Mouse (Mus musculus): ENCODE results near the gene Arhgef25. TPM values are rescaled to one million over a fixed set of nuclear protein-coding genes. Genes with fewer than 3 reads are reported as not detected.

Gene Arhgef25
- 23.5 and 25.5 TPM in 2 replicates for polyA plus RNA-seq (2014; fragmentation: Nextera tagmentation; extraction: Ambion mirVana)

GRCm38 (mm10) chr10:127189651-127190381 is at the start of gene Arhgef25:
Arhgef25 (minus strand) TSS chr10:127190083.
- H3K9ac ChIP-seq: peak within 1 kb of the TSS; percentile 82
- H3K4me2 ChIP-seq (replicated peaks): peak within 1 kb of the TSS; percentile 99
- H3K4me3 ChIP-seq (replicated peaks; ENCODE audit: low read length): peak within 1 kb of the TSS; percentile 65
- peaks cover 24% of the 10 kb centered on the region for H3K4me1 ChIP-seq (replicated peaks; ENCODE audit: control insufficient read depth, insufficient read depth, low read length)
- no peaks in the 10 kb centered on the region for H3K9me3 ChIP-seq (ENCODE audit: control insufficient read depth, low read length)
- no peaks in the 10 kb centered on the region for H3K27me3 ChIP-seq (ENCODE audit: control insufficient read depth, insufficient read depth, low read length)
- WGBS: 2% methylated on average over 35 of the region's 35 CpGs
- DNase-seq (ENCODE audit: low spot score) (no peak), ATAC-seq (ENCODE audit: low FRiP score) (no peak)
- H3K36me3 ChIP-seq (replicated peaks; ENCODE audit: control insufficient read depth, insufficient read depth): peaks cover 32% of the 10 kb centered on the region
- peak within 1 kb of the TSS; percentile 69 for H3K27ac ChIP-seq

GRCm38 (mm10) chr10:127238241-127238824 is 48.5 kb upstream of the Arhgef25 start:
- 68% methylated on average over 18 of the region's 18 CpGs for WGBS
- no peaks in the 10 kb centered on the region for H3K4me1 ChIP-seq (replicated peaks; ENCODE audit: control insufficient read depth, insufficient read depth, low read length)
- H3K9me3 ChIP-seq (ENCODE audit: control insufficient read depth, low read length): no peaks in the 10 kb centered on the region
- peaks cover 92% of the 10 kb centered on the region for H3K36me3 ChIP-seq (replicated peaks; ENCODE audit: control insufficient read depth, insufficient read depth)
- H3K27me3 ChIP-seq (ENCODE audit: control insufficient read depth, insufficient read depth, low read length): no peaks in the 10 kb centered on the region
- no peak overlapping the region for H3K4me3 ChIP-seq (replicated peaks; ENCODE audit: low read length)
- no peak for ATAC-seq (ENCODE audit: low FRiP score)
- no peak overlapping the region for H3K9ac ChIP-seq
- no peak for DNase-seq (ENCODE audit: low spot score)
- H3K4me2 ChIP-seq (replicated peaks): no peak overlapping the region
- H3K27ac ChIP-seq: no peak overlapping the region

DNA sequence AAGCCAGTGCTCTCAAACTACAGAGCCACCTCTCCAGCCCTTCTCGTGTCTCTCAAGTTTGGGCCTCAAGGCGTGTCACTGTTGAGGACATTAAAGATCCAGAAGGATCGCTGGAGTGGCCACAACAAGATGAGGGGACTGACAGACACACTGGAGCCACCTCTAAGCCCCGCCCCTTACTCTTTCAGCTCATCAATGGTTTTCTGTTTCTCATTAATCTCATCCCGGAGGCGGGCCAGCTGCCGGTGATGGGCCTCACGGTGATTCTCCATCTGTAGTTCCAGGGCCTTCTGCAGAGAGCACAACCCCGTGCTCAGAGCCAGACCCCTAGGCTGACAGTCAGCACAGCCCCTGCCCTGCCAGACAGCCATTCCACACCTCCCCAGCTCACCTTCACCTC is 46.7 kb upstream of the Arhgef25 start:
- ATAC-seq (ENCODE audit: low FRiP score) (no peak), DNase-seq (ENCODE audit: low spot score) (no peak)
- no peak overlapping the region for H3K27ac ChIP-seq
- H3K27me3 ChIP-seq (ENCODE audit: control insufficient read depth, insufficient read depth, low read length): no peaks in the 10 kb centered on the region
- H3K9me3 ChIP-seq (ENCODE audit: control insufficient read depth, low read length): no peaks in the 10 kb centered on the region
- no peaks in the 10 kb centered on the region for H3K4me1 ChIP-seq (replicated peaks; ENCODE audit: control insufficient read depth, insufficient read depth, low read length)
- 37% methylated on average over 9 of the region's 9 CpGs for WGBS
- H3K36me3 ChIP-seq (replicated peaks; ENCODE audit: control insufficient read depth, insufficient read depth): peaks cover 92% of the 10 kb centered on the region
- no peak overlapping the region for H3K4me2 ChIP-seq (replicated peaks)
- H3K9ac ChIP-seq: no peak overlapping the region
- no peak overlapping the region for H3K4me3 ChIP-seq (replicated peaks; ENCODE audit: low read length)

GRCm38 (mm10) chr10:127233141-127233540 is 43.3 kb upstream of the Arhgef25 start:
- 87% methylated on average over 9 of the region's 9 CpGs for WGBS
- no peak overlapping the region for H3K9ac ChIP-seq
- H3K27me3 ChIP-seq (ENCODE audit: control insufficient read depth, insufficient read depth, low read length): no peaks in the 10 kb centered on the region
- no peak overlapping the region for H3K27ac ChIP-seq
- DNase-seq (ENCODE audit: low spot score) (no peak), ATAC-seq (ENCODE audit: low FRiP score) (no peak)
- H3K4me2 ChIP-seq (replicated peaks): no peak overlapping the region
- H3K9me3 ChIP-seq (ENCODE audit: control insufficient read depth, low read length): no peaks in the 10 kb centered on the region
- H3K4me1 ChIP-seq (replicated peaks; ENCODE audit: control insufficient read depth, insufficient read depth, low read length): no peaks in the 10 kb centered on the region
- H3K36me3 ChIP-seq (replicated peaks; ENCODE audit: control insufficient read depth, insufficient read depth): peaks cover 92% of the 10 kb centered on the region
- H3K4me3 ChIP-seq (replicated peaks; ENCODE audit: low read length): no peak overlapping the region

GRCm38 (mm10) chr10:127231741-127232140 is 41.9 kb upstream of the Arhgef25 start:
- H3K4me1 ChIP-seq (replicated peaks; ENCODE audit: control insufficient read depth, insufficient read depth, low read length): no peaks in the 10 kb centered on the region
- no peak for DNase-seq (ENCODE audit: low spot score)
- WGBS: 84% methylated on average over 14 of the region's 14 CpGs
- H3K4me2 ChIP-seq (replicated peaks): no peak overlapping the region
- no peak for ATAC-seq (ENCODE audit: low FRiP score)
- no peak overlapping the region for H3K4me3 ChIP-seq (replicated peaks; ENCODE audit: low read length)
- no peaks in the 10 kb centered on the region for H3K27me3 ChIP-seq (ENCODE audit: control insufficient read depth, insufficient read depth, low read length)
- no peaks in the 10 kb centered on the region for H3K9me3 ChIP-seq (ENCODE audit: control insufficient read depth, low read length)
- peaks cover 90% of the 10 kb centered on the region for H3K36me3 ChIP-seq (replicated peaks; ENCODE audit: control insufficient read depth, insufficient read depth)
- H3K9ac ChIP-seq: no peak overlapping the region
- no peak overlapping the region for H3K27ac ChIP-seq

DNA sequence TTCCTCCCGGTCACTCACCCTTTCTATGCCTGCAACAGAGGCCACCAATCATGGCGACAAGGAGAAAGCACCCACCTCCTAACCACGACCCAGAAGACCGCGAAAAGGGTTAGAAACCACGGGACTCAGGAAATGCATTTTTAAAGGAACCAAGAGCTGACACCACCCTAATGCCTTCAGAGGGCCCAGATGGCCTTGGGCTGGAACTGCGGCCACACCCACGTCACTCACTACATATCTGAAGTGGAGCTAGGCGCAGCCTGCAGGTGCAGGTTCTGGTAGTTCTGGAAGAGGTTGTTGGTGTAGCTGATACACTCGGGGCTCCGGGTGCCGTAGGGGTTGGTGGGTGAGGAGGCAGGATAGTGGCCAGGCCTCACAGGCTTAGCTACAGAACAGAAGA is 40.8 kb upstream of the Arhgef25 start:
- ATAC-seq (ENCODE audit: low FRiP score) (no peak), DNase-seq (ENCODE audit: low spot score) (no peak)
- 90% methylated on average over 12 of the region's 12 CpGs for WGBS
- H3K27ac ChIP-seq: no peak overlapping the region
- no peaks in the 10 kb centered on the region for H3K9me3 ChIP-seq (ENCODE audit: control insufficient read depth, low read length)
- H3K4me2 ChIP-seq (replicated peaks): no peak overlapping the region
- H3K9ac ChIP-seq: no peak overlapping the region
- H3K36me3 ChIP-seq (replicated peaks; ENCODE audit: control insufficient read depth, insufficient read depth): peaks cover 79% of the 10 kb centered on the region
- no peaks in the 10 kb centered on the region for H3K4me1 ChIP-seq (replicated peaks; ENCODE audit: control insufficient read depth, insufficient read depth, low read length)
- H3K27me3 ChIP-seq (ENCODE audit: control insufficient read depth, insufficient read depth, low read length): no peaks in the 10 kb centered on the region
- H3K4me3 ChIP-seq (replicated peaks; ENCODE audit: low read length): no peak overlapping the region

DNA sequence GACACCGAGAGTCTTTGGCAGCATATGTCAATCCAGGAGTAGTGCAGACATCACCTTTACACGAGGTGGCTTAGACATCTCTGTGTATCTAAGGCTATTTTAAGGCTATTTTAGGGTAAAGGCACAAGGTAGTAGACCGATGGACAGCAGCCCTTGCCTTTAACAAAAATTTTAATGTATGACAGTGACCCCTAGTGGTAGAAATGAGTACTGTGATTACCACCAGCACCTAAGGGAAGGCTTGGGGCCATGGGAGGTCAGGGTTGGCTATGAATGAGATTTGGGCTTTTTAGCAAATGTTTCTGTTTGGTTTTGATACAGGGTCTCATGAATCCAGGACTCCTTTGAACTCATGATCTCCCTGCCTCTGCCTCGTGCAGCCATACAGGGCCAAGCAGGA is 39.0 kb upstream of the Arhgef25 start:
- ATAC-seq (ENCODE audit: low FRiP score): 0 out of 2 replicates have a peak, but pooled peaks have one; percentile 51
- H3K36me3 ChIP-seq (replicated peaks; ENCODE audit: control insufficient read depth, insufficient read depth): peaks cover 69% of the 10 kb centered on the region
- no peak overlapping the region for H3K9ac ChIP-seq
- H3K27me3 ChIP-seq (ENCODE audit: control insufficient read depth, insufficient read depth, low read length): no peaks in the 10 kb centered on the region
- no peak overlapping the region for H3K4me2 ChIP-seq (replicated peaks)
- DNase-seq (ENCODE audit: low spot score): peak; percentile 76
- H3K4me3 ChIP-seq (replicated peaks; ENCODE audit: low read length): no peak overlapping the region
- H3K4me1 ChIP-seq (replicated peaks; ENCODE audit: control insufficient read depth, insufficient read depth, low read length): no peaks in the 10 kb centered on the region
- no peak overlapping the region for H3K27ac ChIP-seq
- 22% methylated on average over 4 of the region's 4 CpGs for WGBS
- no peaks in the 10 kb centered on the region for H3K9me3 ChIP-seq (ENCODE audit: control insufficient read depth, low read length)

DNA sequence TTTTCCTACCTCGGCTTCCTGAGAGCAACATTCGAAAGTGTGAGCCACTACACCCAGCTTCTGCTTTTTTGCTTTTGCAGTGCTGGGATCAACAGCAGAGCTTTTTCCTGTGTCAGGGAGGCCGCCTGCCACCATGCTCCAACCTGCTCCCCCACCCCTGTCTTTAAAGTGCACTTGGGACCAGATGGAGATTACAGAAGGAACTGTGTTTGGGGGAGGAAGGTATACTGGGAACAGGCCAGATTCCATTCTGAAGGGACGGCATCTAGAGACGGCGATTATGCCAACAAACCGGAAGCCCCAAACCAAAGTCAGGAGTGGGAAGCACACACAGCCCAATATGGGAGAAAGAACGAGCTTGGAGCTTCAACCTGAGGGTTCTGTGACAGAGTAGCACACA is 37.3 kb upstream of the Arhgef25 start:
- Histone ChIP-seq H3K4me3 (replicated peaks; ENCODE audit: low read length) (no peak overlapping the region), H3K4me1 (replicated peaks; ENCODE audit: control insufficient read depth, insufficient read depth, low read length) (no peaks in the 10 kb centered on the region), H3K9ac (no peak overlapping the region), H3K36me3 (replicated peaks; ENCODE audit: control insufficient read depth, insufficient read depth) (peaks cover 52% of the 10 kb centered on the region), H3K9me3 (ENCODE audit: control insufficient read depth, low read length) (no peaks in the 10 kb centered on the region), H3K27ac (no peak overlapping the region), H3K4me2 (replicated peaks) (no peak overlapping the region), H3K27me3 (ENCODE audit: control insufficient read depth, insufficient read depth, low read length) (no peaks in the 10 kb centered on the region)
- no peak for DNase-seq (ENCODE audit: low spot score)
- 89% methylated on average over 8 of the region's 8 CpGs for WGBS
- ATAC-seq (ENCODE audit: low FRiP score): no peak

GRCm38 (mm10) chr10:127226318-127226895 is 36.5 kb upstream of the Arhgef25 start:
- ATAC-seq (ENCODE audit: low FRiP score): no peak
- peaks cover 44% of the 10 kb centered on the region for H3K36me3 ChIP-seq (replicated peaks; ENCODE audit: control insufficient read depth, insufficient read depth)
- 64% methylated on average over 8 of the region's 8 CpGs for WGBS

More at GRCm38 (mm10) chr10:127226318-127226895, 36.5 kb upstream of the Arhgef25 start:
- Histone ChIP-seq H3K4me3 (replicated peaks; ENCODE audit: low read length) (no peak overlapping the region), H3K4me1 (replicated peaks; ENCODE audit: control insufficient read depth, insufficient read depth, low read length) (no peaks in the 10 kb centered on the region), H3K9me3 (ENCODE audit: control insufficient read depth, low read length) (no peaks in the 10 kb centered on the region), H3K27me3 (ENCODE audit: control insufficient read depth, insufficient read depth, low read length) (no peaks in the 10 kb centered on the region), H3K4me2 (replicated peaks) (no peak overlapping the region), H3K27ac (no peak overlapping the region), H3K9ac (no peak overlapping the region)
- no peak for DNase-seq (ENCODE audit: low spot score)

Data from hindbrain, embryonic 14.5 days (tissue).